Mouse (Mus musculus): ENCODE results near the gene Prcd. TPM values are rescaled to one million over a fixed set of nuclear protein-coding genes. Genes with fewer than 3 reads are reported as not detected.

The Prcd gene
- polyA plus RNA-seq, 1 experiment from 2014 or later, result 0.43 TPM

DNA sequence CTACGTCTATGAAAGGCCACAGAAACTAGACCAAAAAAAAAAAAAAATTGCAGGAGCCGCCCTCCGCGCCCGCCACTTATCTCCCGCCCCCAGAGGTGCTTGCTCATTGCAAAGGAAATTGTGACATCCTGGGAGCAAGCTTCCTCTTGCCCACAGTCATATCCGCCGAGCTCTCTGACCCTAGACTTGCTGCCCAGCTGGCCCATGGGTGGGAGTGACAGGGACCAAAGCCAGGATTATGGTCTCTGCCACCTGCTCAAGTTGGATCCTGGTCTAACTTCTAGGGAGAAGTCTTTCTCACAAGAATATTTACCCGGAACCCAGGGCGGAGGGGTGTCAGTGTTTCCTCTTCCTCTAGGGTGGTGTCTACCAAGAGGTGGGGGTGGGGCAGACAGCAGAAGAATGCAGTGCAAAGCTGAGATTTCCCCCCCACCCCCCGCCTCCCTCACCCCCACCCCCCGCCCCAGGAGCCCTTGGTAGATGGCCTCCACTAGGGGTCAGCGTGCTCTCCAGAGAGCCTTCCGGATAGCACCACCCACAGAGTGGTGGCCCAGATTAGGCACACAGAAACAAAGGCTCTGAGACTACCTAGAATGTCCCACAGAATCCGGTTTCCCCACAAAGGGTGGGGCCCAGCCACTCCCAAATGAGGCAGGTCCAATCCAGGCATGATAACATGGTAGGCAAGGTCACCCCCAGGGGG is 37.4 kb upstream of the Prcd start:
- Histone ChIP-seq H3K4me1 (ENCODE audit: control insufficient read depth, insufficient read depth, low read length) (no peaks in the 10 kb centered on the region), H3K9me3 (replicated peaks; ENCODE audit: control insufficient read depth, low read length) (no peaks in the 10 kb centered on the region), H3K36me3 (replicated peaks; ENCODE audit: control insufficient read depth, insufficient read depth, low read depth, low read length) (no peaks in the 10 kb centered on the region), H3K27ac (replicated peaks; ENCODE audit: low read depth, low read length) (no peak overlapping the region), H3K4me3 (ENCODE audit: low read depth, low read length) (no peak overlapping the region), H3K4me2 (ENCODE audit: low read depth, low read length) (no peak overlapping the region), H3K9ac (replicated peaks; ENCODE audit: low read length) (no peak overlapping the region), H3K27me3 (ENCODE audit: control insufficient read depth, insufficient read depth, low read length) (no peaks in the 10 kb centered on the region)
- 59% methylated on average over 13 of the region's 15 CpGs for WGBS
- no peak for ATAC-seq (replicated peaks; ENCODE audit: insufficient number of reproducible peaks, low FRiP score, low TSS enrichment, low read depth)
- peak; percentile 23 for DNase-seq (ENCODE audit: low spot score)

DNA sequence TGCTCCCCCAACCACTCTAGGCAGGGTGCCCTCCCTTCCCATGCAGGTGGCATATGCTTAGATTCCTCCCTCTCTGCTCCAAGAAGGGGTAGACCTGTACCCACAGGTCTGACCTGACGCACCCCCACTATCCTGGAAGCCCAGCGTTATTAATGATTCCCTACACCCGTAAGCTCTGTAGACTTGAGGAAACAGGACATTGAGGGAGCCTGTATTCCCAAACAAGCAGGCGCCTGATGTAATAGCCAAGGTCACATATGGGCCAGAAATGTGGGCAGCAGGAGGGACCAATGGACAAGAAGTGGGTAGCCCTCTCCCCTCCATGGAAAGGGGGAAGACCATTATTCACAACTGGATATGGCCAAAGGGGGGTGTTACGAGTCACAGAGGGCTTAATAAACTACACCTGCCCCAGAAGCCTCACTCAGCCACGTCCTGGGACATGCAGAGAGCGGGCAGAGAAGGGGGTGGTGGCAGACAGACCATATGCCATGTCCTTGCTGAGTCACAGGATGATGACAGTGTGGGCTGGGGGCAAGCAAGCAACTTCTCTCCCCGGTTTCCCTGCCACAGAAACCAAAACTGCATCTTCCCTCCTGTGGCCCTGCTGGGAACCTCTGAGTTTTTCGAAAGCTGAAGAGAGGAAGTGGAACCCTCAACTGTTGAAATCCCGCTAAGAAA is 36.8 kb upstream of the Prcd start:
- Histone ChIP-seq H3K27ac (replicated peaks; ENCODE audit: low read depth, low read length) (no peak overlapping the region), H3K4me1 (ENCODE audit: control insufficient read depth, insufficient read depth, low read length) (no peaks in the 10 kb centered on the region)
- ATAC-seq (replicated peaks; ENCODE audit: insufficient number of reproducible peaks, low FRiP score, low TSS enrichment, low read depth), result no peak

GRCm38 (mm10) chr11:116617641-116618040 is 35.7 kb upstream of the Prcd start:
- H3K27me3 ChIP-seq (ENCODE audit: control insufficient read depth, insufficient read depth, low read length), result no peaks in the 10 kb centered on the region
- ATAC-seq (replicated peaks; ENCODE audit: insufficient number of reproducible peaks, low FRiP score, low TSS enrichment, low read depth) (no peak), DNase-seq (ENCODE audit: low spot score) (no peak)
- no peaks in the 10 kb centered on the region for H3K36me3 ChIP-seq (replicated peaks; ENCODE audit: control insufficient read depth, insufficient read depth, low read depth, low read length)
- no peak overlapping the region for H3K27ac ChIP-seq (replicated peaks; ENCODE audit: low read depth, low read length)
- H3K4me1 ChIP-seq (ENCODE audit: control insufficient read depth, insufficient read depth, low read length), result no peaks in the 10 kb centered on the region
- H3K4me3 ChIP-seq (ENCODE audit: low read depth, low read length), result no peak overlapping the region
- no peak overlapping the region for H3K9ac ChIP-seq (replicated peaks; ENCODE audit: low read length)
- no peaks in the 10 kb centered on the region for H3K9me3 ChIP-seq (replicated peaks; ENCODE audit: control insufficient read depth, low read length)
- 94% methylated on average over 7 of the region's 7 CpGs for WGBS
- no peak overlapping the region for H3K4me2 ChIP-seq (ENCODE audit: low read depth, low read length)

More for the DNA sequence above, 36.8 kb upstream of the Prcd start:
- no peak for DNase-seq (ENCODE audit: low spot score)
- no peak overlapping the region for H3K9ac ChIP-seq (replicated peaks; ENCODE audit: low read length)
- H3K4me3 ChIP-seq (ENCODE audit: low read depth, low read length), result no peak overlapping the region
- 76% methylated on average over 10 of the region's 10 CpGs for WGBS
- H3K36me3 ChIP-seq (replicated peaks; ENCODE audit: control insufficient read depth, insufficient read depth, low read depth, low read length), result no peaks in the 10 kb centered on the region
- no peak overlapping the region for H3K4me2 ChIP-seq (ENCODE audit: low read depth, low read length)
- H3K27me3 ChIP-seq (ENCODE audit: control insufficient read depth, insufficient read depth, low read length), result no peaks in the 10 kb centered on the region
- no peaks in the 10 kb centered on the region for H3K9me3 ChIP-seq (replicated peaks; ENCODE audit: control insufficient read depth, low read length)

GRCm38 (mm10) chr11:116618666-116619065 is 34.7 kb upstream of the Prcd start:
- DNase-seq (ENCODE audit: low spot score) (no peak), ATAC-seq (replicated peaks; ENCODE audit: insufficient number of reproducible peaks, low FRiP score, low TSS enrichment, low read depth) (no peak)
- WGBS, result 88% methylated on average over 7 of the region's 7 CpGs
- no peak overlapping the region for H3K4me2 ChIP-seq (ENCODE audit: low read depth, low read length)
- no peak overlapping the region for H3K4me3 ChIP-seq (ENCODE audit: low read depth, low read length)
- peaks cover 5% of the 10 kb centered on the region; the same call in 1 of the 2 replicates for H3K27me3 ChIP-seq (ENCODE audit: control insufficient read depth, insufficient read depth, low read length)
- no peaks in the 10 kb centered on the region for H3K9me3 ChIP-seq (replicated peaks; ENCODE audit: control insufficient read depth, low read length)
- no peak overlapping the region for H3K27ac ChIP-seq (replicated peaks; ENCODE audit: low read depth, low read length)
- peaks cover under 1% of the 10 kb centered on the region; the same call in 1 of the 2 replicates for H3K4me1 ChIP-seq (ENCODE audit: control insufficient read depth, insufficient read depth, low read length)
- no peak overlapping the region for H3K9ac ChIP-seq (replicated peaks; ENCODE audit: low read length)
- no peaks in the 10 kb centered on the region for H3K36me3 ChIP-seq (replicated peaks; ENCODE audit: control insufficient read depth, insufficient read depth, low read depth, low read length)

DNA sequence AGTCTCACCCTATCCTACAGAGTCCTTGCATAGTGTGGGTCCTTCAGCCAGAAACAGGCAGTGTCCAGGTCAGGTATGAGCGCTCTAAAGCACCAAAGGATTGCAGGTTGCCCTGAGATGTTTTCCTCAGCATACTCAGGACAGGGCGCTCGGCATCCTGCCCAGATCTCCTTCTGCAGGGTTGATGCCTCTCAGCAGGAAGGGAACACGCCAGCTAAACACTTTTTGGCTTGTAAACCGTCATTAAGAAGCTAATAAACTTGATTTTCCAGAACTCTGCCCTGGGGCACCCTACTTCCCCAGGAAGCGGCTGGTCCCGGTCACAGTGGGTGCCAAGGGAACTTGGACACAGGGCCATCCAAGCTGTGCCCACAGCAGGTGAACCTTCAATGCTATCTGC is 34.2 kb upstream of the Prcd start:
- peaks cover 3% of the 10 kb centered on the region; the same call in 1 of the 2 replicates for H3K4me1 ChIP-seq (ENCODE audit: control insufficient read depth, insufficient read depth, low read length)

GRCm38 (mm10) chr11:116619561-116619960 is 33.8 kb upstream of the Prcd start:
- WGBS, result 82% methylated on average over 8 of the region's 8 CpGs
- Histone ChIP-seq H3K4me3 (ENCODE audit: low read depth, low read length) (no peak overlapping the region), H3K9me3 (replicated peaks; ENCODE audit: control insufficient read depth, low read length) (no peaks in the 10 kb centered on the region), H3K27ac (replicated peaks; ENCODE audit: low read depth, low read length) (no peak overlapping the region), H3K27me3 (ENCODE audit: control insufficient read depth, insufficient read depth, low read length) (peaks cover 8% of the 10 kb centered on the region; the same call in 1 of the 2 replicates), H3K9ac (replicated peaks; ENCODE audit: low read length) (no peak overlapping the region), H3K4me1 (ENCODE audit: control insufficient read depth, insufficient read depth, low read length) (peaks cover 3% of the 10 kb centered on the region; the same call in 1 of the 2 replicates), H3K4me2 (ENCODE audit: low read depth, low read length) (no peak overlapping the region), H3K36me3 (replicated peaks; ENCODE audit: control insufficient read depth, insufficient read depth, low read depth, low read length) (no peaks in the 10 kb centered on the region)
- no peak for ATAC-seq (replicated peaks; ENCODE audit: insufficient number of reproducible peaks, low FRiP score, low TSS enrichment, low read depth)
- DNase-seq (ENCODE audit: low spot score), result no peak

More for the DNA sequence above, 34.2 kb upstream of the Prcd start:
- Histone ChIP-seq H3K27me3 (ENCODE audit: control insufficient read depth, insufficient read depth, low read length) (peaks cover 8% of the 10 kb centered on the region; the same call in 1 of the 2 replicates), H3K27ac (replicated peaks; ENCODE audit: low read depth, low read length) (no peak overlapping the region), H3K4me2 (ENCODE audit: low read depth, low read length) (no peak overlapping the region), H3K9me3 (replicated peaks; ENCODE audit: control insufficient read depth, low read length) (no peaks in the 10 kb centered on the region), H3K9ac (replicated peaks; ENCODE audit: low read length) (no peak overlapping the region), H3K4me3 (ENCODE audit: low read depth, low read length) (no peak overlapping the region), H3K36me3 (replicated peaks; ENCODE audit: control insufficient read depth, insufficient read depth, low read depth, low read length) (no peaks in the 10 kb centered on the region)
- no peak for ATAC-seq (replicated peaks; ENCODE audit: insufficient number of reproducible peaks, low FRiP score, low TSS enrichment, low read depth)
- WGBS, result 88% methylated on average over 7 of the region's 7 CpGs
- no peak for DNase-seq (ENCODE audit: low spot score)

DNA sequence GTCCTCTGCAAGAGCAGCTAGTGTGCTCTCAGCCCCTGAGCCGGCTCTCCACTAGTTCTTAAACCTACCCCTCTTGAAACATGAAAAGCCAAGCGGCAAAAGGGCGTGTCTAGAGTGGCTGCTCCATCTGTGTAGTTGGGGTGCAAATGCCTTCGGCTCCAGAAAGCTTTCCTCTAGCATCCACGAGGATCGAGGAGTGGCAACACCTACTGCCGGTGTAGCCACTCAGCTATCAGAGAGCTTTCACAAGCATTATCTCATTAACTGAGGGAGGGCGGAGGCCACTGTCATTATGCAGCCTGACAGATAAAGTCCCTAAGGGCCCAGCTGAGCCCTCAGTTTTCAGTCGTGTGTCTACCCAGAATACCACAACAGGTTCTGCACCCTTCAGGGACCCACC is 33.3 kb upstream of the Prcd start:
- no peak overlapping the region for H3K27ac ChIP-seq (replicated peaks; ENCODE audit: low read depth, low read length)
- H3K9me3 ChIP-seq (replicated peaks; ENCODE audit: control insufficient read depth, low read length), result no peaks in the 10 kb centered on the region
- 53% methylated on average over 9 of the region's 9 CpGs for WGBS
- ATAC-seq (replicated peaks; ENCODE audit: insufficient number of reproducible peaks, low FRiP score, low TSS enrichment, low read depth), result no peak
- no peaks in the 10 kb centered on the region for H3K36me3 ChIP-seq (replicated peaks; ENCODE audit: control insufficient read depth, insufficient read depth, low read depth, low read length)
- H3K27me3 ChIP-seq (ENCODE audit: control insufficient read depth, insufficient read depth, low read length), result peaks cover 8% of the 10 kb centered on the region; the same call in 1 of the 2 replicates
- no peak for DNase-seq (ENCODE audit: low spot score)
- H3K4me1 ChIP-seq (ENCODE audit: control insufficient read depth, insufficient read depth, low read length), result peaks cover 3% of the 10 kb centered on the region; the same call in 1 of the 2 replicates
- H3K4me2 ChIP-seq (ENCODE audit: low read depth, low read length), result no peak overlapping the region
- no peak overlapping the region for H3K9ac ChIP-seq (replicated peaks; ENCODE audit: low read length)
- H3K4me3 ChIP-seq (ENCODE audit: low read depth, low read length), result no peak overlapping the region

All from embryonic facial prominence, embryonic 11.5 days (tissue).